Mouse (Mus musculus) lung, postnatal 0 days (tissue): ENCODE measurements at regions not wholly inside any gene's neighbourhood (a gene's known extent, or its start where the extent isn't known, plus 50 kb on each side); places are given as distances from the start of the nearest gene placed in this dataset.

Experiments
- ATAC-seq: fragments of 200-750 bp; cut with Nextera tagmentation; 2 replicates; pipeline ENCODE4 v1.8.0; 2017; ENCODE audit warnings: moderate library complexity
- DNase-seq: peaks from one replicate; pipeline ENCODE4 v3.0.0-alpha.2; 2016; ENCODE audit warnings: low spot score
- H3K27ac ChIP-seq: fragments of 300-500 bp; sonication (generic); 2 replicates; pipeline ENCODE4 v1.5.1; 2014; ENCODE audit warnings: antibody characterized with exemption, mild to moderate bottlenecking, low read length, mixed read lengths
- H3K27me3 ChIP-seq: fragments of 300-500 bp; sonication (generic); replicated peaks from 2 replicates; pipeline ENCODE4 v1.6.1; 2014; ENCODE audit warnings: low read length, mixed read lengths; ENCODE audit not compliant: insufficient read depth
- H3K36me3 ChIP-seq: fragments of 300-500 bp; sonication (generic); 2 replicates; pipeline ENCODE4 v1.6.1; 2014; ENCODE audit warnings: low read length, mixed read lengths; ENCODE audit not compliant: insufficient read depth
- H3K4me1 ChIP-seq: fragments of 300-500 bp; sonication (generic); 2 replicates; pipeline ENCODE4 v1.6.1; 2014; ENCODE audit warnings: antibody characterized with exemption, low read depth, low read length, mixed read lengths; ENCODE audit not compliant: insufficient read depth
- H3K4me2 ChIP-seq: fragments of 300-500 bp; sonication (generic); replicated peaks from 2 replicates; pipeline ENCODE4 v1.6.1; 2014; ENCODE audit warnings: low read depth, mild to moderate bottlenecking, low read length, moderate library complexity, mixed read lengths
- H3K4me3 ChIP-seq: fragments of 300-500 bp; sonication (generic); 2 replicates; pipeline ENCODE4 v1.5.1; 2014; ENCODE audit warnings: low read depth, low read length
- H3K9ac ChIP-seq: fragments of 300-500 bp; sonication (generic); replicated peaks from 2 replicates; pipeline ENCODE4 v1.6.1; 2014; ENCODE audit warnings: low read depth, mild to moderate bottlenecking
- H3K9me3 ChIP-seq: fragments of 300-500 bp; sonication (generic); 2 replicates; pipeline ENCODE4 v1.6.1; 2016; ENCODE audit warnings: low read length, mixed read lengths
- CTCF ChIP-seq: IDR thresholded peaks from 2 replicates; pipeline ENCODE4 v1.5.1; 2016; ENCODE audit warnings: antibody characterized with exemption, mild to moderate bottlenecking
- EP300 ChIP-seq: IDR thresholded peaks from 2 replicates; pipeline ENCODE4 v1.6.1; 2016; ENCODE audit warnings: antibody characterized with exemption, mild to moderate bottlenecking, control low read depth
- WGBS: fragments of 180-500 bp; shearing (Covaris S2); extraction: QIAGEN DNeasy Blood & Tissue Kit; methylation state at CpG from one replicate; pipeline ENCODE4 v1.1.7; 2014; 5-methylcytosine and 5-hydroxymethylcytosine counted together

- ATAC-seq: peak; percentile 40
- H3K27me3 ChIP-seq: no peaks in the 10 kb centered on the region
- TF ChIP-seq EP300: no peak
- TF ChIP-seq CTCF: no peak
These were observed 227.7 kb downstream of the Adgrl2 start for GRCm38 (mm10) chr3:148762541-148763225.

GRCm38 (mm10) chr3:148761586-148761985 is 228.8 kb downstream of the Adgrl2 start:
- no peak for ATAC-seq
- TF ChIP-seq EP300 (no peak), CTCF (no peak)

More at GRCm38 (mm10) chr3:148762541-148763225, 227.7 kb downstream of the Adgrl2 start:
- H3K9ac ChIP-seq: no peak overlapping the region
- no peak overlapping the region for H3K4me3 ChIP-seq
- H3K4me1 ChIP-seq: no peaks in the 10 kb centered on the region
- no peak overlapping the region for H3K27ac ChIP-seq
- H3K36me3 ChIP-seq: no peaks in the 10 kb centered on the region
- no peak overlapping the region for H3K4me2 ChIP-seq
- WGBS: 28% methylated on average over 11 of the region's 11 CpGs
- no peaks in the 10 kb centered on the region for H3K9me3 ChIP-seq
- DNase-seq: peak; percentile 33

GRCm38 (mm10) chr3:148759500-148759899 is 230.9 kb downstream of the Adgrl2 start:
- ATAC-seq: peak; percentile 52; the same call in 1 of the 2 replicates
- no peaks in the 10 kb centered on the region for H3K27me3 ChIP-seq
- no peak overlapping the region for H3K9ac ChIP-seq
- DNase-seq: peak; percentile 16
- TF ChIP-seq CTCF (no peak), EP300 (no peak)
- WGBS: 68% methylated on average over 4 of the region's 4 CpGs
- H3K27ac ChIP-seq: no peak overlapping the region
- no peaks in the 10 kb centered on the region for H3K36me3 ChIP-seq
- H3K9me3 ChIP-seq: no peaks in the 10 kb centered on the region
- H3K4me2 ChIP-seq: no peak overlapping the region
- H3K4me1 ChIP-seq: no peaks in the 10 kb centered on the region
- no peak overlapping the region for H3K4me3 ChIP-seq

More at GRCm38 (mm10) chr3:148761586-148761985, 228.8 kb downstream of the Adgrl2 start:
- no peak for DNase-seq
- no peak overlapping the region for H3K27ac ChIP-seq
- H3K9ac ChIP-seq: no peak overlapping the region
- H3K36me3 ChIP-seq: no peaks in the 10 kb centered on the region
- no peak overlapping the region for H3K4me3 ChIP-seq
- H3K4me2 ChIP-seq: no peak overlapping the region
- no peaks in the 10 kb centered on the region for H3K9me3 ChIP-seq
- no peaks in the 10 kb centered on the region for H3K27me3 ChIP-seq
- H3K4me1 ChIP-seq: no peaks in the 10 kb centered on the region

- TF ChIP-seq EP300: no peak
- TF ChIP-seq CTCF: no peak
- no peak overlapping the region for H3K27ac ChIP-seq
- ATAC-seq (no peak), DNase-seq (no peak)
- no peaks in the 10 kb centered on the region for H3K27me3 ChIP-seq
- no peak overlapping the region for H3K4me2 ChIP-seq
- no peaks in the 10 kb centered on the region for H3K9me3 ChIP-seq
- no peak overlapping the region for H3K9ac ChIP-seq
- no peaks in the 10 kb centered on the region for H3K36me3 ChIP-seq
- 83% methylated on average over 3 of the region's 3 CpGs for WGBS
- no peak overlapping the region for H3K4me3 ChIP-seq
- no peaks in the 10 kb centered on the region for H3K4me1 ChIP-seq
These were observed 244.1 kb downstream of the Adgrl2 start for GRCm38 (mm10) chr3:148746234-148746633.

- no peak overlapping the region for H3K4me2 ChIP-seq
- 71% methylated on average over 2 of the region's 2 CpGs for WGBS
- H3K36me3 ChIP-seq: no peaks in the 10 kb centered on the region
- H3K9me3 ChIP-seq: no peaks in the 10 kb centered on the region
- no peak for DNase-seq
- TF ChIP-seq CTCF (no peak), EP300 (no peak)
- no peaks in the 10 kb centered on the region for H3K27me3 ChIP-seq
- H3K4me1 ChIP-seq: no peaks in the 10 kb centered on the region
- no peak overlapping the region for H3K27ac ChIP-seq
- ATAC-seq: no peak
- no peak overlapping the region for H3K9ac ChIP-seq
- H3K4me3 ChIP-seq: no peak overlapping the region
These were observed 245.7 kb downstream of the Adgrl2 start for GRCm38 (mm10) chr3:148744651-148745050.

- H3K4me1 ChIP-seq: 0 out of 2 replicates have a peak, but pooled peaks cover 3% of the 10 kb centered on the region
- no peak for DNase-seq
- no peaks in the 10 kb centered on the region for H3K27me3 ChIP-seq
- H3K36me3 ChIP-seq: no peaks in the 10 kb centered on the region
- no peak overlapping the region for H3K9ac ChIP-seq
- H3K4me3 ChIP-seq: no peak overlapping the region
- ATAC-seq: no peak
- 45% methylated on average over 13 of the region's 13 CpGs for WGBS
- H3K9me3 ChIP-seq: no peaks in the 10 kb centered on the region
- TF ChIP-seq EP300 (no peak), CTCF (no peak)
- H3K27ac ChIP-seq: no peak overlapping the region
- no peak overlapping the region for H3K4me2 ChIP-seq
These were observed 256.1 kb downstream of the Adgrl2 start for GRCm38 (mm10) chr3:148734194-148734749.
